Mouse (Mus musculus): ENCODE measurements around the gene Rtl8a.

DNA sequence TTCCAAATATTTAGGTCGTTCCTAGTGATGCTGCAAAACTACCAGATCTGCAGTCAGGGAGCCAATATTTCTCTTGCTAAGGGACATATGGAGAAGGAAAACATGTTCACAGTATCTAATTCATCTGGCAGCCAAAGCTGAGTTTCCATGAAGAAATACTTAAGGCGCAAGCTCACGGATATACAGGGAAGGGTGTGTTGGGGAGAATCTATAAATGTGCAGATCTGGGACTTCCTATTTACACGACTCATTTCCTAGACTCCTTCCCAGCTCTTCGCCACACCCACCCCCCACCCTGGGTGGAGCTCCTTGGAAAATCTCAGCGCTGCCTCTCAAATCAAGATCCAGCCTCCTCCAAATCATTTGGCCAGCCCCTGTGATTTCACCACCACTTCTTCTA, 2.4 kb upstream of the Rtl8a start:
- TF ChIP-seq POLR2A (IDR thresholded peaks at IDR 0.05; ENCODE audit: insufficient read length, low read depth): no peak
- no peak for TF ChIP-seq MYOG (IDR thresholded peaks at IDR 0.05; ENCODE audit: control insufficient read depth in 1 of 3, insufficient read depth in 1 of 3, insufficient read length in 2 of 3, low read depth in 2 of 3)
- no peak for TF ChIP-seq REST (IDR thresholded peaks at IDR 0.05; ENCODE audit: insufficient read depth, insufficient read length)
- no peak for TF ChIP-seq CEBPB (IDR thresholded peaks at IDR 0.05; ENCODE audit: insufficient read depth, poor library complexity, severe bottlenecking)
- no peak for TF ChIP-seq MAX (IDR thresholded peaks at IDR 0.05; ENCODE audit: low read depth)
- TF ChIP-seq USF1 (IDR thresholded peaks at IDR 0.05; ENCODE audit: low read depth): no peak
- TF ChIP-seq MYOD1 (IDR thresholded peaks at IDR 0.05; ENCODE audit: control insufficient read depth in 1 of 3, insufficient read length in 2 of 3, low read depth in 2 of 3): no peak
- TF ChIP-seq TCF3 (IDR thresholded peaks at IDR 0.05; ENCODE audit: insufficient read length, low read depth): no peak
- no peak for TF ChIP-seq TCF12 (IDR thresholded peaks at IDR 0.05; ENCODE audit: insufficient read depth, poor library complexity, severe bottlenecking)
- no peak for TF ChIP-seq E2F4 (IDR thresholded peaks at IDR 0.05; ENCODE audit: insufficient read depth)
- no peak for TF ChIP-seq POLR2AphosphoS2 (IDR thresholded peaks at IDR 0.05; ENCODE audit: insufficient read length, low read depth)
- TF ChIP-seq SRF (IDR thresholded peaks at IDR 0.05; ENCODE audit: control insufficient read depth, insufficient read length, low read depth): no peak
